Mouse (Mus musculus): ENCODE results near the gene Catip. TPM values are rescaled to one million over a fixed set of nuclear protein-coding genes. Genes with fewer than 3 reads are reported as not detected.
"Not testable (repeated sequence)": the region's sequence is repeated elsewhere in the genome, so short reads cannot be mapped to it uniquely, and the experiment has no call there.

The Catip gene
- polyA plus RNA-seq, 1 experiment from 2014 or later = 2.2 TPM

GRCm38 (mm10) chr1:74340361-74340764 is 21.5 kb upstream of the Catip start:
- Histone ChIP-seq H3K9me3 (ENCODE audit: control insufficient read depth, low read length) (no peaks in the 10 kb centered on the region), H3K4me3 (ENCODE audit: low read length) (no peak overlapping the region), H3K4me2 (ENCODE audit: low read length) (no peak overlapping the region), H3K36me3 (ENCODE audit: control insufficient read depth, insufficient read depth, low read length) (no peaks in the 10 kb centered on the region), H3K27me3 (replicated peaks; ENCODE audit: control insufficient read depth, insufficient read depth, low read length) (no peaks in the 10 kb centered on the region), H3K27ac (ENCODE audit: low read depth, low read length) (no peak overlapping the region), H3K4me1 (ENCODE audit: control insufficient read depth, insufficient read depth, low read depth, low read length) (peaks cover 3% of the 10 kb centered on the region; the same call in 1 of the 2 replicates), H3K9ac (ENCODE audit: low read depth, low read length) (no peak overlapping the region)
- peak; percentile 39; the same call in 1 of the 2 replicates for ATAC-seq
- WGBS = 71% methylated on average over 6 of the region's 6 CpGs

- H3K9me3 ChIP-seq (ENCODE audit: control insufficient read depth, low read length); H3K4me3 ChIP-seq (ENCODE audit: low read length); H3K36me3 ChIP-seq (ENCODE audit: control insufficient read depth, insufficient read depth, low read length); H3K9ac ChIP-seq (ENCODE audit: low read depth, low read length); H3K4me2 ChIP-seq (ENCODE audit: low read length); H3K27ac ChIP-seq (ENCODE audit: low read depth, low read length); H3K27me3 ChIP-seq (replicated peaks; ENCODE audit: control insufficient read depth, insufficient read depth, low read length); H3K4me1 ChIP-seq (ENCODE audit: control insufficient read depth, insufficient read depth, low read depth, low read length); ATAC-seq: not testable (repeated sequence)
- WGBS = 91% methylated on average over 4 of the region's 4 CpGs
Observed at GRCm38 (mm10) chr1:74340992-74341391, 20.9 kb upstream of the Catip start.

DNA sequence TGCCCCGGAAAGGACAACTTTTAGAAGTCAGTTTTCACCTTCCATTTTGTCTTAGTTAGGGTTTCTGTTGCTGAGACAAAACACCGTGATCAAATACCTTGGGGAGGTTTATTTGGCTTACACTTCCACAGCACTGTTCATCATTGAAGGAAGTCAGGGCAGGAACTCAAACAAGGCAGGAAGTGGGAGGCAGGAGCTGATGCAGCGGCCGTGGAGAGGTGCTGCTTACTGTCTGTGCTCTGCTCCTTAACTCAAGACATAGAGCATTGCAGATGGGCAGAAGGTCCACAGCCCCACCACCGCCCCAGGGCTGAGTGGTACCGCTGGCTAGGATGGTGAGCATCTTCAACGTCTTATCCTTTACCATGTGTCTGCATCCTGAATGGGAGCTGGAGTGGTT is 20.0 kb upstream of the Catip start:
- no peak overlapping the region for H3K4me2 ChIP-seq (ENCODE audit: low read length)
- H3K27me3 ChIP-seq (replicated peaks; ENCODE audit: control insufficient read depth, insufficient read depth, low read length) = no peaks in the 10 kb centered on the region
- no peak overlapping the region for H3K9ac ChIP-seq (ENCODE audit: low read depth, low read length)
- ATAC-seq = no peak
- 91% methylated on average over 7 of the region's 7 CpGs for WGBS
- no peak overlapping the region for H3K4me3 ChIP-seq (ENCODE audit: low read length)
- no peaks in the 10 kb centered on the region for H3K9me3 ChIP-seq (ENCODE audit: control insufficient read depth, low read length)
- peaks cover 3% of the 10 kb centered on the region; the same call in 1 of the 2 replicates for H3K4me1 ChIP-seq (ENCODE audit: control insufficient read depth, insufficient read depth, low read depth, low read length)
- no peak overlapping the region for H3K27ac ChIP-seq (ENCODE audit: low read depth, low read length)
- no peaks in the 10 kb centered on the region for H3K36me3 ChIP-seq (ENCODE audit: control insufficient read depth, insufficient read depth, low read length)

DNA sequence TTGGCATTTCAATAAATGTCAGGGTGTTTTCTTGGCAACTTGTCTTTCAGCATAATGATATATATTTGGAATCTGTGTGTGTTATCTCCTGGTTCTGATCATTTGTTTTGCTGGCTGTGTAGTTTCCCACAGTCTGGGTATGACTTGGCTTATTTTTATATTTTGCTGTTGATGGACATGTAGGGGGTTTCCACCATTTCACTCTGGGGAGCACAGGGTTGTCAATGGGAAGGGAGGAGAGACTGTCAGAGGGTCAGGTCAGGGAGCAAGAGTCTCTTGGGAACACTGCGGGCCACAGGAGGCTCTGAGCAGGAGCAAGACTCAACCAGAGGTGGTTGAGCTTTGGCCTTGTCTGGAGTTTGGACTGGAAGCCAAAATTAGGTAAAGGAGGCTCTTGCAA is 19.6 kb upstream of the Catip start:
- ATAC-seq = no peak

GRCm38 (mm10) chr1:74343161-74343560 is 18.7 kb upstream of the Catip start:
- Histone ChIP-seq H3K9ac (ENCODE audit: low read depth, low read length) (no peak overlapping the region), H3K9me3 (ENCODE audit: control insufficient read depth, low read length) (no peaks in the 10 kb centered on the region), H3K4me2 (ENCODE audit: low read length) (no peak overlapping the region), H3K27me3 (replicated peaks; ENCODE audit: control insufficient read depth, insufficient read depth, low read length) (no peaks in the 10 kb centered on the region), H3K36me3 (ENCODE audit: control insufficient read depth, insufficient read depth, low read length) (no peaks in the 10 kb centered on the region), H3K4me1 (ENCODE audit: control insufficient read depth, insufficient read depth, low read depth, low read length) (peaks cover 3% of the 10 kb centered on the region; the same call in 1 of the 2 replicates), H3K4me3 (ENCODE audit: low read length) (no peak overlapping the region), H3K27ac (ENCODE audit: low read depth, low read length) (no peak overlapping the region)
- WGBS = 42% methylated on average over 5 of the region's 5 CpGs
- no peak for ATAC-seq

More for the DNA sequence above, 19.6 kb upstream of the Catip start:
- Histone ChIP-seq H3K9ac (ENCODE audit: low read depth, low read length) (no peak overlapping the region), H3K4me1 (ENCODE audit: control insufficient read depth, insufficient read depth, low read depth, low read length) (peaks cover 3% of the 10 kb centered on the region; the same call in 1 of the 2 replicates), H3K27me3 (replicated peaks; ENCODE audit: control insufficient read depth, insufficient read depth, low read length) (no peaks in the 10 kb centered on the region), H3K4me3 (ENCODE audit: low read length) (no peak overlapping the region), H3K27ac (ENCODE audit: low read depth, low read length) (no peak overlapping the region), H3K9me3 (ENCODE audit: control insufficient read depth, low read length) (no peaks in the 10 kb centered on the region), H3K36me3 (ENCODE audit: control insufficient read depth, insufficient read depth, low read length) (no peaks in the 10 kb centered on the region), H3K4me2 (ENCODE audit: low read length) (no peak overlapping the region)
- 100% methylated on average over 1 of the region's 1 CpGs for WGBS

- H3K9ac ChIP-seq (ENCODE audit: low read depth, low read length) = no peak overlapping the region
- no peak overlapping the region for H3K4me2 ChIP-seq (ENCODE audit: low read length)
Observed at GRCm38 (mm10) chr1:74344163-74344916, 17.6 kb upstream of the Catip start.

DNA sequence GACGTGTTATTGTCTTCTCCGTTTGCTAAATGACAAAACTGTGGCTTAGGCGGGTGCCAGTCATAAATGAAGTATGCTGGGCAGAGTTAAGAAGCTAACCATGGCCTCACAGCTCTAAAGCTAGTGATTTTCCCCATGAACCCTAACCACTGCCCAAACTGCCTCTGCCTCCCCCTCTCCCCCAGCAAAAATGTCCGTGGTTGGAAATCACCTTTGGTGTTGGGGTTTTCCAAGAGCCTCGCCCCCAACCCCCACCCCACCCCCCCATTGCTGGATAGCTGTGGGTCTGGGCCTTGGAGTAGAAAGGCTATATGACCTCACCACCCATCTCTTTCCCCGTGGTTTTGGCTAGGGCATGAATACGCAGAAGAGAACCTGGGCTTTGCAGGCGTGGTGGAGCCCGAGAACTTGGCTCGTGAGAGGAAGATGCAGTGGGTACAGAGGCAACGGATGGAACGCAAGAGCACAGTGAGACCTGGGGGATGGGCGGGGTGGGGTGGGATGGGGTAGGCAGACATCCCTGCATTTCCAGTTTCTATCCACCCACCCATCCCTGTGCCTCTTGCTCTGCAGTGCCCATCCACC is 10.6 kb upstream of the Catip start:
- H3K4me1 ChIP-seq (ENCODE audit: control insufficient read depth, insufficient read depth, low read depth, low read length) = no peaks in the 10 kb centered on the region
- H3K4me3 ChIP-seq (ENCODE audit: low read length) = no peak overlapping the region
- no peaks in the 10 kb centered on the region for H3K9me3 ChIP-seq (ENCODE audit: control insufficient read depth, low read length)
- WGBS = 95% methylated on average over 13 of the region's 13 CpGs
- peaks cover 16% of the 10 kb centered on the region for H3K36me3 ChIP-seq (ENCODE audit: control insufficient read depth, insufficient read depth, low read length)
- no peak overlapping the region for H3K27ac ChIP-seq (ENCODE audit: low read depth, low read length)
- ATAC-seq = no peak
- H3K4me2 ChIP-seq (ENCODE audit: low read length) = no peak overlapping the region
- no peak overlapping the region for H3K9ac ChIP-seq (ENCODE audit: low read depth, low read length)
- H3K27me3 ChIP-seq (replicated peaks; ENCODE audit: control insufficient read depth, insufficient read depth, low read length) = no peaks in the 10 kb centered on the region

More at GRCm38 (mm10) chr1:74344163-74344916, 17.6 kb upstream of the Catip start:
- Histone ChIP-seq H3K36me3 (ENCODE audit: control insufficient read depth, insufficient read depth, low read length) (peaks cover 3% of the 10 kb centered on the region; the same call in 1 of the 2 replicates), H3K27ac (ENCODE audit: low read depth, low read length) (no peak overlapping the region), H3K9me3 (ENCODE audit: control insufficient read depth, low read length) (no peaks in the 10 kb centered on the region), H3K4me1 (ENCODE audit: control insufficient read depth, insufficient read depth, low read depth, low read length) (peaks cover 3% of the 10 kb centered on the region; the same call in 1 of the 2 replicates), H3K27me3 (replicated peaks; ENCODE audit: control insufficient read depth, insufficient read depth, low read length) (no peaks in the 10 kb centered on the region), H3K4me3 (ENCODE audit: low read length) (no peak overlapping the region)
- 63% methylated on average over 9 of the region's 11 CpGs for WGBS
- ATAC-seq = no peak

- Histone ChIP-seq H3K27me3 (replicated peaks; ENCODE audit: control insufficient read depth, insufficient read depth, low read length) (no peaks in the 10 kb centered on the region), H3K27ac (ENCODE audit: low read depth, low read length) (no peak overlapping the region), H3K36me3 (ENCODE audit: control insufficient read depth, insufficient read depth, low read length) (peaks cover 16% of the 10 kb centered on the region), H3K4me2 (ENCODE audit: low read length) (no peak overlapping the region), H3K9ac (ENCODE audit: low read depth, low read length) (no peak overlapping the region), H3K9me3 (ENCODE audit: control insufficient read depth, low read length) (no peaks in the 10 kb centered on the region), H3K4me3 (ENCODE audit: low read length) (no peak overlapping the region), H3K4me1 (ENCODE audit: control insufficient read depth, insufficient read depth, low read depth, low read length) (no peaks in the 10 kb centered on the region)
- ATAC-seq = no peak
- 81% methylated on average over 5 of the region's 5 CpGs for WGBS
Observed at GRCm38 (mm10) chr1:74352532-74353096, 9.3 kb upstream of the Catip start.

Data from hindbrain, embryonic 16.5 days (tissue).